Mouse (Mus musculus): ENCODE data around the gene Lad1. TPM values are rescaled to one million over a fixed set of nuclear protein-coding genes. Genes with fewer than 3 reads are reported as not detected.

Lad1 gene
- under 1 TPM; 0.08 to 0.23 (median 0.18) TPM for total RNA-seq (2022)

DNA sequence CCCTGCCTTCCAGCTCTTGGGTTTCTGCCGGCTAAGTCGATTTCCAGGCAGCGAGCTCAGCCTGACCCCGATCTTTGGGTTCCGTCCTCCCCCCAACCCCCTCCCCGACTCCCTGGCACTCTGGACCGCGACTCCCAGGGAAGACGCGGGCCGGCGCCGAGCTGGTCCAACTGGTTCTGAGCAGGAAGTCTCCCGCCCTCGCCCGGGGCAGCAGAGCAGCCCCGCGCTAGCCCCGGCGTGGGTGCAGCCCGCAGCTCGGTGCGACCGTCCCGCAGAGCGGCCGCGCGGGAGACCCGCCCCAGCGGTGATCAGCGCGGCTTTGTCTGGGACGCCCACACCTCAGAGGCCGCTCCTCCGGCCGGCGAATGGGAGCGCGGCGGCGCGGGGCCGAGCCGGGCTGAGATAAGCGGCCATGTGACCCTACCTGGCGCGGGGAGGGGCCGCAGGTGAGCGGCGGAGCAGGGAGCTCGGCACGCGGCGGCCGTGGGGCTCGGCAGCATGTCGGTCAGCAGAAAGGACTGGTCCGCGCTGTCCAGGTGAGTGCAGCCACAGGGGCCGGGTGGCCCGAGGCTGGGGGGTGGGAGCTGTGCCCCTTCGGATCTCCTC is at the start of gene Lad1:
TSS of gene Lad1 (plus strand) at position 118 of the 606 bp plus-strand sequence.
- DNase-seq, result no peak

GRCm38 (mm10) chr1:135770237-135770636 is 48.2 kb upstream of the Lad1 start:
- DNase-seq, result no peak

DNA sequence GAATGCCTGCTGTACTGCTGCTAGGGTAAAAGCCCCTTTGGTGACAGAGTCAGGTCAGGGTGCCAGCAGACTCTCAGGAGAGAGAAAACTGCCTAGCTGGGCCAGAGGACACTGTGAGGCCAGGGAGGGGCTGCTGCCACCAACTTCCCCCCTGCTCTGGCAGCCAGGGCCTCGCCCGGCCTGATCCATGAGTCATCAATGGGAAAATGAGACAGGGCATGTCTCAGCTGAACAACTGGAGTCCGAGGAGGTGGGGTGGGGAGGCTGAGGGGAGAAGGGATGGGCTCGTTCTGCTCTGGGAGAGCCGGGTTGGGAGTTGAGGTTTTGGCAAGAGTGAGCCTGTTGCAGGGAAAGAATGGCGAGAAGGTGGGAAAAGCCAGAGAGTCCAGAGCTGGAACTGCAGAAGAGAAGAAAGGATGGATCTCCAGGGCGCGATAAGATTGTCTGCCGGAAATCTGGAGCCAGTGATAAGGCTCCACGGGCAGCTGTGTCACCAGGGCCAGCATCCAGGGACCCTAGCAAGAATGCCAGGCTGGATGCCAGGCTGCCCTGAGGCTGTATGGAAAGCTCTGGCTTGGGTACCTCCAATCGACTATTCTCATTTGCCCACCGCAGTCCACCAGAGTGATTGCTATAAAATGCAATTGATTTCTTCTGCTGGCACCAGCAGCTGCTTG is 47.4 kb upstream of the Lad1 start:
- peak; percentile 45 for DNase-seq

- no peak for DNase-seq
Measured at GRCm38 (mm10) chr1:135771573-135771970, 46.8 kb upstream of the Lad1 start.

DNA sequence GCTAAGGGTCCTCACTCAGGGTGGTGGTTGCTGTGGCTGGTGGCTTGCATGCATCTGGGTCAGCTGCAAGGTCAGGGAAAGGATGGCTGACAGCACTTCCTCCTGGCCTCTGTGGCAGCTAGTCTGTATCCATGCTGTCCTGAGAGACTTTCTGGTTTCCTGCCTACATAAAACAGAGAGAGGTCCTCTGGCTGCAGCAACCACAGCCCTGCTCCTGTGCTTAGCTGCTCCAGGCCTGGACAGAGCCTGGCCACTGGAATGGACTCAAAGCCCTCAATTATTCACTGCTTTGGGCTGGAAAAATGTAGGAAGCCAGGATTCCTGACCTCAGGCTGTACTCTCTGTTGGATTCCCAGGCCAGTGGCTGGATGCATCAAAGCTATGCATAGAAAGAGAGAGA is 41.8 kb upstream of the Lad1 start:
- no peak for DNase-seq

GRCm38 (mm10) chr1:135777046-135777445 is 41.4 kb upstream of the Lad1 start:
- no peak for DNase-seq

- no peak for DNase-seq
Measured at GRCm38 (mm10) chr1:135778780-135779535, 39.4 kb upstream of the Lad1 start, which contains the start of gene Tnni1. Tnni1 (plus strand) TSS chr1:135779434.

DNA sequence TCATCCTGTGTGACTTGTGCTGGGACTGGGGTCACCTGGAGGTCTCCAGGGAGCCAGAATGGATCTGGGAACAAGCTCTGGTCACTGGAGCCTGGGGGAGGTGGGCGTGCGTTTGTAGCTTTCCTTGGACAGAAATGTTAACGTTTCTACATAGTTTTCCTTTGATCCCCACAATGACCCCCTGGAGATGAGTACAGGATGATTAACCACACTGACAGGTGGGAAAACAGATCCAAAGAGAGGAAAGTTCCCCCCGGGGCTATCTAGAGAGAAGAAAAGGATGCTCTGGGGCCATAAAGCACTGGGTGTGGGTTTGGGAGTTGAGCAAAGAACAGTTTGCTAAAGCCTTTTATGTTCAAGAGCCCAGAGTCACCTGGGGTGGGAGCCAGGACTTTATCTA is 37.7 kb upstream of the Lad1 start:
- no peak for DNase-seq

- no peak for DNase-seq
Measured at GRCm38 (mm10) chr1:135781220-135781619, 37.2 kb upstream of the Lad1 start.

DNA sequence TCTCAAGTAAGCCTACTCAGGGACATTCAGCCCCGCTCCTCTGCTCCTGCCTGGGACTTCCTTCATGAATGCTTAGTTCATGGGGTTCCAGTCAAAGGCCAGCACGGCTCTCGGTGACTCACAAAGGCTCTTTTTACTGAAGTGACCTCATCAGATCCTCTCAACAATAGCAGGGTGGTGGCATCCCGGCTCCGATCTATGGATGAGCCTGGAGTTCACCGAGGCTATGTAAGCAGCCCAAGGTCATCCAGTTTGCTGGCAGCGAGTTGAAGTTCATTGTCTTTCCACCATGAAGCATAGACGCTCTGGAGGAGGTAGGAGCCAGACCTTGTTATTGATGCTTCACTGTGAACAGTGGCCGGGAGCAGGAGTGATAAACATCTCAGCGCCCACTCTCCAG is 35.6 kb upstream of the Lad1 start:
- no peak for DNase-seq

GRCm38 (mm10) chr1:135787799-135788198 is 30.6 kb upstream of the Lad1 start:
- DNase-seq, result peak; percentile 49

- DNase-seq, result no peak
Measured at GRCm38 (mm10) chr1:135788708-135789107, 29.7 kb upstream of the Lad1 start.

- no peak for DNase-seq
Measured at GRCm38 (mm10) chr1:135789815-135790214, 28.6 kb upstream of the Lad1 start.

DNA sequence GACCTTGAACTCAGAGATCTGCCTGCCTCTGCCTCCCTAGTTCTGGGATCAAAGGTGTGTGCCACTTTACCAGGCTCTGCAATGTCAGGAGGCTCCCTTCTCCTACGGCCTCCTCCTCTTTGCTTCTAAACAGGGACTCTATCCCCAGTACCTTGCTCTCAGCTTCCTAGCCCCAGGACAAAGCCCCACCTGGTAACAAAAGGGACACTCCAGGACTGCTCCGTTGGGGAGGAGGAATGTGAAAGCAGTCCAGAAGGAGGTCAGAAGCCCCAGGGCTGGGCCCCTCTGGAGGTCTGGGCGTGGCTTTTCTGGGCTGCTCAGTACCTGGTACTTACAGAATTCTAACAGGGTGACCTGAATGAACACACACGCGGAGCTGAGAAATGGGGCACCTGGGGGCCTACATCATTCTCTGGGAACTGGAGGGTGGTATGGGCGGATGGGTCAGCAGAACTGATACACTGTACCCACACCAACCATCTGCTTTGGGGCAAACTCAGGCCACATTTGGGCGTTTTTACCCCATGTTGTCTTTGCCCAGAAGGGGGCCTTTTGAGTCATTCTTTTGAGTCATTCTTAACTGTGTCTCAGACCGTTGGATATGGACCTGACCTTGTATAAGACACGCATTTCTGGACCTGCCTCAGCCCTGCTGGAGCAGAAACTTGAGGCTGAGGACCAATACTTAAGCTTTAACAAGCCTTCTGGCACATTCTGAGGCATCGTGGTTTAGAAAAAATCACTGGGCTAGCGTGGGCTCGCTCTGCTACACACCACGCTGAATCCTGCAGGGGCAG is 26.1 kb upstream of the Lad1 start:
- DNase-seq, result no peak

DNA sequence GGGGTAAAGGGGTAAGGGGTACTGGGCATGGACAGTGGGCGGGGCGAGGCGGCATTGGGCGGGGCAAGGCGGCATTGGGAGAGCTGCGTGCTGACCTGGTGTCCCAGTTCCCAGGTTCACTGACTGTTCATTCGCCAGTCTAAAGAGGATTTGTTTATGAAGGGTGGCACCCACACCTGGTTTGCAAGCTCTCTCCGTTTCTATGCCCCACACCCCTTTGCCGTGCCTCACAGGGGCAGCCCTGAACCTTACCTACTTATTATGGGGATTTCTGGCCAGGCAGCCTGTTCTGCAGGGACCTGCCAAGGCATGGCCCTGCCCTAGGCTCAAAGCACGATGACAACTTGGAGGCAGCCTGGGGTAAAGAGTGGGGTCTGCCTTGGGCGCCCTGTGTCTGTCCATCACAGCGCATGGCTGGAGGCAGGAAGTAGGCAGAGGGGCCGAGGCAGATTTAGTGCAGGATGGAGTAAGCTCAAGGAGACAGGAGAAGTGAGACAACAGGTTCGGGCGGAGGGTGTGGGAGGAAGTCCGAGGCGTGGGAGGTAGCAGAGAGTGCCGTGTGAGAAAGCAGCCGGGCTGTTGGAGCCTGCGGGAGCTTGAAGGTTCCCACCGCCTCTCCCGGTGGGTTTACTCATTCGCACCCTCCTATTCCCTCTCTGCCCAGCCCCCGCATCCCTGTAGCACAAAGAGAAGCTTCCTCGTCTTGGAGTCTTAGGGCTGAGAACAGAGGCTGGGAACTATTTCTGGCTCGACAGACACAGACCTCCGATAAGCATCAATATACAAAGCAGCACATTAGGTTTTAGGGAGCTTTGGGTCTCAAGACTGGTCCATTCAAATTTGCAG is 24.8 kb upstream of the Lad1 start:
- DNase-seq, result no peak

- DNase-seq, result no peak
Measured at GRCm38 (mm10) chr1:135794216-135795134, 23.9 kb upstream of the Lad1 start.

- no peak for DNase-seq
Measured at GRCm38 (mm10) chr1:135798492-135798891, 19.9 kb upstream of the Lad1 start.

DNA sequence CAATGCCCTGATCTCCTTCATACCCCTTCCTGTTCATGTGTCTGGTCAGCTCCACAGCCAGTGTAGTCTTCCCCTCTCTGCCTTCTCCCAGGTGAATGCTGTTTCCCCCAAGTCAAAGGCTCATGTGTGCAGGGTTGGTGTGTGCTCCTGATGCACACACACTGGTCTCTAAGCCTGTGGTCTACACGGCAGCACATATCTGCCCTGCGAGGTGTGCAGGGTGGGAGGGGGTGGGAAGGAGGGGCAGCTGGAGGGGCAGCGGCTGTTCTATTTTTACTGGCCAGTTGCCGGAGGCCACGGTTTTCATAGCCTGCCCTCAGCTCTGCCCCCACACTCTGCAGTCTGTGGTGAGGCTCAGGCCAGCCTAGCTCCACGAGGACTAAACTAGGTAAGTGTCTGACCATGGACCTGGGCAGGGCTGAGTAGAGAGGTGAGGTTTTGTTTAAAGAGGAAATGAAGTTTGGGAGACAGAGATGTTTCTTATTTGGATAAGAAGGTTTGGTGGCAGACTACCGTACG is 19.2 kb upstream of the Lad1 start:
- no peak for DNase-seq

GRCm38 (mm10) chr1:135800192-135800950 is 18.0 kb upstream of the Lad1 start:
- DNase-seq, result no peak

- no peak for DNase-seq
Measured at GRCm38 (mm10) chr1:135807546-135807945, 10.9 kb upstream of the Lad1 start.

Measured in adrenal gland, adult 8-10 months (tissue).